Mouse (Mus musculus) telencephalon, adult 2 months (tissue): Measurements from ENCODE around the gene Rinl.

Source experiments
- DNase-seq: peaks from one replicate; pipeline ENCODE4 v3.0.0-alpha.2; 2011; ENCODE audit warnings: low read depth, low spot score

Rinl gene

GRCm38 (mm10) chr7:28780857-28781256, 7.9 kb upstream of the Rinl start:
- DNase-seq, result no peak

GRCm38 (mm10) chr7:28781261-28781663, 7.5 kb upstream of the Rinl start:
- no peak for DNase-seq

- no peak for DNase-seq
Observed at GRCm38 (mm10) chr7:28785161-28785560, 3.6 kb upstream of the Rinl start.

GRCm38 (mm10) chr7:28787884-28788283, 885 bp upstream of the Rinl start:
- no peak for DNase-seq

GRCm38 (mm10) chr7:28789235-28789634, 466 bp downstream of the Rinl start:
- DNase-seq, result no peak

- DNase-seq, result no peak
Observed at GRCm38 (mm10) chr7:28790066-28790806, 1.5 kb downstream of the Rinl start.

GRCm38 (mm10) chr7:28791706-28792105, 2.9 kb downstream of the Rinl start:
- DNase-seq, result no peak

GRCm38 (mm10) chr7:28792391-28793185, 3.8 kb downstream of the Rinl start:
- DNase-seq, result no peak

- DNase-seq, result no peak
Observed at GRCm38 (mm10) chr7:28793834-28794233, 5.1 kb downstream of the Rinl start.

- DNase-seq, result no peak
Observed at GRCm38 (mm10) chr7:28794496-28794895, 5.7 kb downstream of the Rinl start.

GRCm38 (mm10) chr7:28795832-28796231, 7.1 kb downstream of the Rinl start:
- DNase-seq, result no peak

- no peak for DNase-seq
Observed at GRCm38 (mm10) chr7:28796562-28796975, 7.8 kb downstream of the Rinl start.

- no peak for DNase-seq
Observed at GRCm38 (mm10) chr7:28799994-28800393, 11.2 kb downstream of the Rinl start.

GRCm38 (mm10) chr7:28801451-28801850, 12.7 kb downstream of the Rinl start:
- DNase-seq, result no peak

GRCm38 (mm10) chr7:28801901-28802670, 13.3 kb downstream of the Rinl start:
- no peak for DNase-seq

GRCm38 (mm10) chr7:28802846-28803588, 14.2 kb downstream of the Rinl start:
- peak; percentile 36 for DNase-seq

- no peak for DNase-seq
Observed at GRCm38 (mm10) chr7:28803756-28804155, 15.0 kb downstream of the Rinl start.

- DNase-seq, result no peak
Observed at GRCm38 (mm10) chr7:28806869-28807268, 18.1 kb downstream of the Rinl start.

GRCm38 (mm10) chr7:28807641-28808220, 19.0 kb downstream of the Rinl start:
- DNase-seq, result no peak

GRCm38 (mm10) chr7:28808221-28808941, 19.6 kb downstream of the Rinl start, which contains the start of gene Hnrnpl:
Hnrnpl (plus strand) TSS chr7:28808541.
- peak; percentile 29 for DNase-seq
